Mouse (Mus musculus) layer of hippocampus, adult 9-11 months (tissue): Measurements from ENCODE around the gene Pcsk5.
A peak's percentile ranks its signal among the peaks of the same experiment; 100 is the strongest.

Source experiments
- DNase-seq: peaks from one replicate; pipeline ENCODE4 v3.0.0; 2022

Gene Pcsk5

GRCm38 (mm10) chr19:17800798-17801197, 36.6 kb downstream of the Pcsk5 start:
- DNase-seq: no peak

- no peak for DNase-seq
Observed at GRCm38 (mm10) chr19:17799419-17800185, 37.8 kb downstream of the Pcsk5 start.

GRCm38 (mm10) chr19:17793457-17793856, 44.0 kb downstream of the Pcsk5 start:
- no peak for DNase-seq

GRCm38 (mm10) chr19:17791485-17792052, 45.9 kb downstream of the Pcsk5 start:
- no peak for DNase-seq

- DNase-seq: no peak
Observed at GRCm38 (mm10) chr19:17788617-17789317, 48.7 kb downstream of the Pcsk5 start.

GRCm38 (mm10) chr19:17786744-17787143, 50.7 kb downstream of the Pcsk5 start:
- DNase-seq: no peak

GRCm38 (mm10) chr19:17784401-17785192, 52.8 kb downstream of the Pcsk5 start:
- no peak for DNase-seq

- no peak for DNase-seq
Observed at GRCm38 (mm10) chr19:17783231-17783630, 54.2 kb downstream of the Pcsk5 start.

- no peak for DNase-seq
Observed at GRCm38 (mm10) chr19:17781323-17781722, 56.1 kb downstream of the Pcsk5 start.

GRCm38 (mm10) chr19:17775943-17776342, 61.5 kb downstream of the Pcsk5 start:
- DNase-seq: no peak

- no peak for DNase-seq
Observed at GRCm38 (mm10) chr19:17775097-17775496, 62.3 kb downstream of the Pcsk5 start.

GRCm38 (mm10) chr19:17774061-17774460, 63.4 kb downstream of the Pcsk5 start:
- no peak for DNase-seq

GRCm38 (mm10) chr19:17769610-17770399, 67.6 kb downstream of the Pcsk5 start:
- DNase-seq: peak; percentile 26

- DNase-seq: no peak
Observed at GRCm38 (mm10) chr19:17765001-17765400, 72.4 kb downstream of the Pcsk5 start.

- DNase-seq: no peak
Observed at GRCm38 (mm10) chr19:17762740-17763139, 74.7 kb downstream of the Pcsk5 start.

GRCm38 (mm10) chr19:17761678-17762077, 75.8 kb downstream of the Pcsk5 start:
- DNase-seq: no peak

- no peak for DNase-seq
Observed at GRCm38 (mm10) chr19:17752841-17753240, 84.6 kb downstream of the Pcsk5 start.

- DNase-seq: no peak
Observed at GRCm38 (mm10) chr19:17748331-17748730, 89.1 kb downstream of the Pcsk5 start.

- DNase-seq: peak; percentile 56
Observed at GRCm38 (mm10) chr19:17745380-17745779, 92.1 kb downstream of the Pcsk5 start.

GRCm38 (mm10) chr19:17744474-17745069, 92.9 kb downstream of the Pcsk5 start:
- no peak for DNase-seq

- no peak for DNase-seq
Observed at GRCm38 (mm10) chr19:17741465-17741864, 96.0 kb downstream of the Pcsk5 start.
